In the genomic region with DNA sequence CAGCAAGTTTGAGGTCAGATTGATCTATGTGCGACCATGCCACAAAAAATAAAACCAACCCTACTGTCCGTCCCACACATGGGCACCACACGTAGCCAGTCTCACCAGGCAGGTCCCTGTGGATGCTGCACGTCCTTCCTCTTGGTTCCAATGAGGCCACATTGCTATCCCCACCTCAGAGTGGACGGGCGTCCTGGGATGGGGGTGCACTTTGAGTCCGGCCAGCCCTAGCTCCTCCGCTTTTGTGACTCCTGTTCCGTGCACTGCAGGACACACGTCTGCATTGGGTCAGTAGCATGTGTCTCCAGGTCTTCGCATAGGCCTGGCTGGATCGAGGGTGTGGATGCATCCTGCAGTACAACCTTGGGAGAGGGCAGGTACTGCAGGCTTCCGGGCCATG, we compare ENCODE assay signal across 12 mouse cellular contexts.
"Had no signal": no experiment of that assay in that cellular context is flagged by ENCODE, and none has a peak within 500 bp of the region (broad histone marks: within the 10 kb centered on the region; RNA-seq: fewer than 3 reads in every experiment).

No protein-coding gene starts in this region.

- DNase-seq: retina, postnatal 1 day; right cerebral cortex, adult 18-20 months; right cerebral cortex, postnatal 14 days; right cerebral cortex, postnatal 25 days; right cerebral cortex, postnatal 4 days; spleen, adult 18-20 months; thymus, adult 18-20 months; thymus, adult 2 months; thymus, postnatal 14 days; thymus, postnatal 25 days; thymus, postnatal 36 days; thymus, postnatal 4 days had no signal
